Mouse (Mus musculus) megakaryocyte progenitor cell, adult 5-6 weeks (primary cell): Measurements from ENCODE around the gene Npw. TPM values are rescaled to one million over a fixed set of nuclear protein-coding genes. Genes with fewer than 3 reads are reported as not detected.

Experiments used
- ATAC-seq: replicated peaks from 2 replicates; pipeline ENCODE4 v1.8.0; 2016; ENCODE audit warnings: mild to moderate bottlenecking, moderate TSS enrichment, inconsistent platforms; ENCODE audit not compliant: poor library complexity
- total RNA-seq, 2 experiments: library from RNA; stranded (forward) in 1 of 2; stranded (reverse) in 1 of 2; fragments of 157-497, 149-512 nt in 1 of 2; fragments of 200-1000 nt in 1 of 2; gene quantifications; 2 replicates each; pipeline versions ENCODE4 v1.2.3 to v1.2.4; 2015 to 2017

The Npw gene
- not detected in 2 replicates for total RNA-seq (2015)
- not detected in 2 replicates for total RNA-seq (2017)

DNA sequence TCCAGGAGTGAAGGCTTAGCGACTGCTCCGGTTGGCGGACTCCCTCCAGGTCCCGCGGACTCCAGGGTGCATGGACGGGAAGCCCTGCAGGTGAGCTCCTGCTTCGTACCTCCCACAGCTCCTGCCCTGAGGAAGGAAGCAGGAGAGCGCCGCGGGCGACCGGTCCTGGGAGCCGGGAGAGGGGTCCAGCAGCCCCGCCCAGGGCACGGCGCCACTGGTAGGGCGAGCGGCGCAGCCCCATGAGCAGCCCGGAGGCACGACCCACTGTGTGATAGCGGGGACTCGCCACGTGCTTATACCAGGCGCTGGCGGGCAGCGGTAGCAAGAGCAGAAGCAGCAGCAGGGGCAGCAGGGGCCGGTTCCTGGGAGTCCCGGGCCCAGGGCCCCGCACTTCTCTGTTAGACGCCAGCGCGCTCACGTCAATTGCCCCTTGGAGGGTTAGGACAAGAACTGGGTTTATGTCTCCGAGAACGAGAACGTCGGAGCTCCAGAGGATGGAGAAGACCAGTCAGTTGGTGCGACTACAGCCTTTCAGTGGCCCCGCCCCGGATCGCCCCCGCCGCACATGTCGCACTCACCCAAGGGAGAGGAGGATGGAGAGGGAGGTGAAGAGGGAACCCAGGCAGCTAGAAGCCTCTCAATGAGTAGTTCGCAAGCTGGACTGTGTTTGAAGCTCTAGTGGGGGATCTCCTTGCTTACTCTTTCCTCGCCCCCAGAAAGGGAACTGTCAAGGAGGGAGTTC, at the start of gene Npw:
Npw (minus strand) TSS at position 441 of the 742 bp plus-strand sequence.
- peak; percentile 78 for ATAC-seq

DNA sequence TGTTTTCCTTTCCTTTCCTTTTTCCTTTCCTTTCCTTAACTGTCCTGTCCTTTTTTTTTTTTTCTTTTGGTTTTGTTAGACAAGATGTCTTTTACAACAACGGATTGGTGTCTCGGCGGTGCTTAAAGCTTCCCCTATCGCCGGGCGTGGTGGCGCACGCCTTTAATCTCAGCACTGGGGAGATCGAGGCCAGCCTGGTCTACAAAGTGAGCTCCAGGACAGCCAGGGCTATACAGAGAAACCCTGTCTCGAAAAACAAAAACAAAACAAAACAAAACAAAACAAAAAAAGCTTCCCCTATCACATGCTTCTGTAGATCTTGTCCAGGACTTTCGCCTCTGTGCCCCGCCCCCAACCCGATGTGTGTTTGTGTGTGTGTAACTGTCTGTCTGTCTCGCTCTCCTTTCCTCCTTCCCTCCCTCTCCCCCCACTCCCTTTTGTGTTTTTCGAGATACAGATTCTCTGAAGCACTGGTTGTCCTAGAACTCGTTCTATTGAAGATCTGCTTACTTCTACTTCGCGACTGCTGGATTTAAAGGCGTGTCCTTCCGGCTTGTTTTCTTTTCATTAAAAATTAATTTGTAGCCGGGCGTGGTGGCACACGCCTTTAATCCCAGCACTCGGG, 49.7 kb upstream of the Npw start:
- ATAC-seq = peak; percentile 13

DNA sequence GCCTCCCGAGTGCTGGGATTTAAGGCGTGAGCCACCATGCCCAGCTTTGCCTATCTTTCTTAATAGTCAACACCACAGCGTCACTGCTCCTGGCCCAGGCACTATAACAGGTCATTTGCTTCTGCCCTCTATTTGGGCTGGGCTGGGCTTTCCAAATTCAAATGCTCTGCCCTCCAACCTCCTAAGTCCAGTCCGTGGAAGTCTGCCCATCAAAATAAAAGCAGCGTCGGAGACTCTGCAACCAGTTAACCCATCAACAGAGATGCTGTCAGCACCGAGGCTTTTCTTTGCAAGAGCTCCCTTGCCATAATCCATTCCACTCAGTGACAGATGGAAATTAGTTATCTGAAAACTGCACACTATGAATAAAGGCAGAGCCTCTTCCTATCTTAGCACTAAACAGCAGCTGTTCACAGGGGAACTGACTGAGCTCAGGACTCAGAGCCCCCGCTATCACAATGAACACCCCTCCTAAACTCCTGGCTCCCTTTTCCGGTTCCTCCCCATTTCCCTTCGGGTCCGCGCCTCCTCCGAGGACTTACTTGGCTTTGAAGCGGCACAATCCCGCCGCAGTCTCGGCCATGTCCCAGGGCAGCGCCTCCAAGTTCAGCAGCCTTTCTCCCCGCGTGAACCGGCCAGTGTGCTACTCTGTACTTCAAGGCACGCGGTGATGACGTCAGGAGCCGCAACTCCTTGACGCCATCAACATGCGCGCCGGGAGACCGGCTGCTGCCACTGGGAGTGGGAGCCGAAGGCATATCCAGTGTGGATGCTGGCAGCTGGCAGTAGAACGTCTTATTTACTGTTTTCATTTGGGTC, 48.9 kb upstream of the Npw start, which contains the start of gene Tbl3:
Tbl3 (minus strand) TSS at position 679 of the 819 bp plus-strand sequence.
- ATAC-seq = peak; percentile 89

DNA sequence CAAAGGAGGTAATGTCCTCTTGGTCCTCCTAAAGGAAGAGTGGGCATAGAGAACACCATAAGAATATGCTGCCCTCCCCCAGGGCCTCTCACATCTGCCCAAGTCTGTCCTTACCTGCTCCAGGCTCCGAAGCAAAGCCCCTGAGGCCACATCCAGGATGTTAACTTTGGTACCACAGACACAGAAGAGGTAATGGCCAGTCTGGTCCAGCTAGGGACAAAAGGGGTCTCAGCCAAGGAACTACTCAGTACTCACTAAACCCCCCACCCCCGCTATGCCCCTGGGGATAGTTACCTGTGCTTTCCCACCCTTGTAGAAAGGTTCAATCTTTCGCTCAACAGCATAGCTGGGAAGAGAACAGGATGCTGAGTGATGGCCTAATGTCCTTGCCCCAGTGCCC, 47.6 kb upstream of the Npw start:
- no peak for ATAC-seq

DNA sequence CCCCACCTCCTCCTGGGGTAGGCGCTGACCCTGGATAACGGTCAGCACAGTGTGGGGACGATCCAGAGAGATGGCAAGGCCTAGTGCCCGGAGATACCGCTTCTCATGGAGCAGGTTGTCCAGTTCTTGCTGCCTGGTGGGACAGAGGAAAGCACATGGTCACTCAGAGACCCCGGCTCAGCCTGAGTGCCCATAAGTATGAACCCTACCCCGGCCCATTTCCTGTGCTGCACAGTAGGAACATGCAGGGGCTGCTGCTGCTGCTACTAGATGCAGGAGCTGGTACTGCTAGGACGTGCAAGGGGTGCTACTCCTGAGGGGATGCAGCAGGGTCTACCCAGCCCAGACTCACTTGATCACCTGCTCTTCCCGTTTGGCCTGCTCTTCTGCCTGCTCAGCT, 43.0 kb upstream of the Npw start:
- ATAC-seq = no peak

DNA sequence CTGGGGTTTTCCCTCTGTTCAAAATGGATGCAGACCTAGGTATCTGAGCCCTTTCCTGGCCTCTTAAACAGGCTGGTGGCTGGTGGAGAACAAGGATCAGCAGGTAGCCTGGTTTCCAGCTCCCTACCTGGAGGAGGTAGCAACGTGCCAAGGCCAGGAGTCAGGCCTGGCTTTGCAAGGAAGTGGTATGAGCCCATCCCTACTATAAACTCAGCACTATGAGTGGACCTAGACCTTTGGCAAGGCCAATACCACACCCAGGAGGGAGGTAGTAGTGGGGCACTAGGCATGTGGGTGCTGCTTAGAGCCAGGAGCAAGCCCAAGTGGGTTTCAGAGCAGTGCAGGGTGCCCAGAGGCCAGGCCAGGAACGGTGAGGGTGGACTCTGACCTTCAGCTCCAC, 41.2 kb upstream of the Npw start:
- ATAC-seq = no peak

DNA sequence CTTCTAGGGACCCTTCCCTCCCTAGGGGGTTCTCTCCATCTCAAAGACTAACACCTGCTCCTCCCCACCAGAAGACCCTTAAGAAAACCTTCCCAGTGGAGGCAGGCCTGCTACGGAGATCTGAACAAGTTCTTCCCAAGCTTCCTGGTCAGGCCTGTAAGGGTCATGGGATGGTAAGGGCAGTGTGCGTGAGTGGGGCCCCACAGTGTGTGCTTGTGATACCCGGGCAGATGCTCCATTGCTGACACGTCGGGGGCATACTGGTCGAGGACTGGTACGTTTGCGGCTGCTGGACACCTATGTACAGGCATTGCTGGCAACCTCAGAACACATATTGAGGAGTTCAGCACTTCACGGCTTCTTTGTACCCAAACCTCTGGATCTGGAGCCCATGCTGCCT, 40.5 kb upstream of the Npw start:
- ATAC-seq = no peak

DNA sequence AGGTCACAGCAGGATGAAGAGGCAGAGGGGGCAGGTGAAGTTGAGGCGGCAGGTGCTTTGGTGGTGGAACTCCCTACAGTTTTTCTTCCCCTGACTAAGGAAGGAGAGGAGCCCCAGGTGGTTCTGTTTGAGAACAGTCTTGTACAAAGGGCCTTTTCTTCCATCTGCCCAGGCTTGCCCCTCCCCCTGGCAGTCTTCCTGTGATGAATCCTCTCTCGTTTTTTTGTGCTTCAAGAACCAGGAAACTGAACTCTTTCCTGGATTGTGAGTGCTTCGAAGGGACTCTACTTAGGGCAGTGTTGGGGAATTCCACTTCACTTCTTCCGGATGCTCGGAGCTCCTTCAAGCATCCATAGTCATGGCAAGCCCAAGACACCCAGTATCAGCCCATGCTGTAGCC, 39.7 kb upstream of the Npw start:
- no peak for ATAC-seq

DNA sequence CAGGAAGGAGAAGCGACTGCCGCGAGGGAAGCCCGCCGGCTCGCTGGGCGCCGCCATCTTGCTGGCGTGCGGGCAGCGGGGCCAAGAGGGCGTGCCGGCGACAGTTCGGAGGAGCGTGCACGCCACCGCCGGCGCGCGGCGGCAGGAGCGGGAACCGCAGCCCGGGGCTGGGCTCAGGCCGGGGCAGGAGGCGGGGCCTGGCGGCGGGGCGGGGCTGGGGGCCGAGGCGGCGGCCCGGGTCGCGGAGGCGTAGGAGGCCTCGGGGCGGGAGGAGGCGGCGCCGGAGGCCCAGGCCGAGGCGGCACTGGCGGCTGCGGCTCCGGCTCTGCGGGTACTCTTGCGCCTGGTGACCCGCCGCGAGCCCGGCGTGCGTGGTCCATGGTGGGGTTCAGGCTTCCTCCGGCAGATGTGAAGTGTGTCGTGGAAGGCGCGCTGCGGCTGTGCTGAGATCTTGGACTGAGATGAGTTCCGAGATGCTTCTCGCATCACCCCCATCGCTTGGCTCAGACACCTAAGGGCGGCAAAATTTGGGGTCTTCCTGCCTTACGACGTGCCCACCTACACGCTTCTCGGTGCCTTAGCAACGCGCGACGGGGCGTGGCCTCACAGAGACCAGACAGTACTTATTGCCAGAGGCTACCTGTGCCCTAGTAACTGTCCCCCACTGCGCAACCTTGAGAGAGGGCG, 37.9 kb upstream of the Npw start, which contains the start of the genes Gfer and Noxo1:
Gfer (minus strand) TSS at position 146 of the 687 bp plus-strand sequence.
Noxo1 (plus strand) TSS at position 224 of the 687 bp plus-strand sequence.
- ATAC-seq = peak; percentile 81

DNA sequence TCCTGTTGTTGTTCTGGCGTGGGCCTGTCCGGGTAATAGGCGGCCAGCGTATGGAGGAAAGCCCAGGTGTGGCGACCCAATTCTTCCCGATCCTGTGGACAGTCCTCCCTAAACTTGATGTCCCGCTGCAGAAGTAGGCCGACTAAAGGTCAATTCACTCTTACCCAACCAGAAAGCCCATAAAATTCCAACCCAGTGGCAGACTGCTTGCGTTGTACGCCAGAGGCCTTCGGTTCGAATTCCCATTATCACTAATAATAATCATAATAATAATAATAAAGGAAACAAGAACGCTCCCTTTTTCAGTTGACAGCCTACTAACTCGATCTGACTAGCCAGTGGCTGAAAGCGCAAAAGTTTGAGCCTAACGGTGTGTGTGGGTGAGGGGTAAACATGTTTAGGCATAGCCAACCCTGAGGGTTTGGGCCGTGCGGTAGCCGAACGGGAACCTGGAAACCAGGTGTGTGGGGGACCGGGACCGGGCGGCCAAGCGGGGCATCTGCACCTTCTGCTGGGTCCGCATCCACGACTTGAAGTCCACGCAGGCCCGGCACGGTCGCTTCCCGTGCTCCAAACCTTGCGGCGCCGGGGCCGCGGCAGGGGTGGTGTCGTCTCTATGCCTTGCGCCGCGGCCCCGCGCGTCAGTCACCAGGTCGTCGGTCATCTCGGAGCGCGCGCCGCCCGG, 37.2 kb upstream of the Npw start:
- peak; percentile 1; the same call in 1 of the 2 replicates for ATAC-seq

DNA sequence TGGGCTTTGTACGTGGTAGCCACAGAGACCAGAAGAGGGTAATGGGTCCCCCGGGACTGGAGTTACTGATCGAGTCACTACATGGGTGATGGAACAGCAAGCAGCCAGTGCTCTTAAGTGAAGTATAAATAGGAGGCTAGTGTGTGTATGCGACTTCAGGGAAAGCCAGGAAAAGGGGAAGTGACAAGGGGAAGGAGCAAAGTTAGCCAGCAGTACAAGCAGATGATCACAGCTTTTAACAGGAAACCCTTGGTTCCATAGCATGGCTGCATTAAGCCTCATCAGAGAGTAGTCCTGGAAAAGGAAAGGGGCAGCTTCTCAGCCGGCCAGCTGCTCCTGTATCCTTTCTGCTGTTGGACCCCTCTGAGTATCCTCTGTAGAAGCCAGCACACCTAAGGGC, 34.1 kb upstream of the Npw start:
- ATAC-seq = no peak

DNA sequence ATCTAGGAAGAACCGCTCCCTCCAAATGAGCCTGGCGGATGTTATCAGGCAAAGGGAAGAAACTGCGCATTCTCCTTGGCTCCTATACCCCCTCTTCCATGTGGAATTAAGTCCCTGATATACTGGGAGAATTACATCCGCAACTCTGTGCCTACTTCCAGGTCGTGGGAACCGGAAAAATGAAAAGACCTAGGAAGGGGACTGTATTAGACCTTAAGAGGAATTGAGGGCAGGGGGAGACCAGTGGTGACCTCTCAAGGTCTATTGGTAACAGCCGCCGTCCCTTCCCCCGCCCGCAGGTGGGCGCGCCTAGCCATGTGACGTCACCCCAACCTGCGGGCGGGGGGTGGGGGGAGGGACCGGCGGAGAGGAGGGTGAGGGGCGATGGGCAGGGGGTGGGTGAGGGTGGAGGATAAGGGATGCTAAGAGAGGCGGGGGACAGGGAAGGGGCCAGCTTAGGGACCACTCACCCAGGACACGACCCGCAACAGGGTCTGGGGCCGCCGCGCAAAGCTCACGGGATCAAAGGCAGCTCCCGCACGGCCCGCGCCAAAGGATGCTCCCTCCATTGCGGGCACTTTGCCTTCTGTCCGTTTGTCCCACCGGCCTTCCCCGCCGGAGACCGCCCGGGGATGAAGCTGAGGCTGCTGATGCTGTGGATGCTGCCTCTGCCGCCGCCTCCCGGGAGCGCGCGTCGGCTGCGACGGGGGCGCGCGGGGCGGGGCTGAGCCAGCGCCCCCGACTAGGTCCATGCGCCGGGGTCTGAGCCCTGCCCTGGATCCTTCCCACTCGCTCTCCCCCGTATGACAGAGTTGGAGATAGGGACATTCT, 31.2 kb upstream of the Npw start, which contains the start of gene Syngr3:
Syngr3 (minus strand) TSS at position 705 of the 831 bp plus-strand sequence.
- no peak for ATAC-seq

DNA sequence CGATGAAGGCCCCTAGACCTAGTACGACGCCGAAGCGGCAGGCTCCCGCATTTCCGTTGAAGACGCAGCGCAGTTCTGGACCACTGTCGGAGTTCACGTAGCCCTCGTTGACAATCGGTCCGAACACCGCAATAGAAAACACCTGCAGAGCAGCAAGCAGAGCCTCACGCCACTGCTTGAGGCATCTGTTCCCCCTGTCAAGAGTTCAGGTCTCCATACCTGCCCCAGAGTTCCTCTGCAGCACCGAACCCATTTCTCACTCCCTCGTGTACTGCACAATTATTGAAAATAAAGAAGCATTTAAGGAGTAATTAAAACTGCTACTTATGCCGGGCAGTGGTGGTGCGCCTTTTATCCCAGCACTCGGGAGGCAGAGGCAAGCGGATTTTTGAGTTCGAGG, 29.3 kb upstream of the Npw start:
- ATAC-seq = no peak

DNA sequence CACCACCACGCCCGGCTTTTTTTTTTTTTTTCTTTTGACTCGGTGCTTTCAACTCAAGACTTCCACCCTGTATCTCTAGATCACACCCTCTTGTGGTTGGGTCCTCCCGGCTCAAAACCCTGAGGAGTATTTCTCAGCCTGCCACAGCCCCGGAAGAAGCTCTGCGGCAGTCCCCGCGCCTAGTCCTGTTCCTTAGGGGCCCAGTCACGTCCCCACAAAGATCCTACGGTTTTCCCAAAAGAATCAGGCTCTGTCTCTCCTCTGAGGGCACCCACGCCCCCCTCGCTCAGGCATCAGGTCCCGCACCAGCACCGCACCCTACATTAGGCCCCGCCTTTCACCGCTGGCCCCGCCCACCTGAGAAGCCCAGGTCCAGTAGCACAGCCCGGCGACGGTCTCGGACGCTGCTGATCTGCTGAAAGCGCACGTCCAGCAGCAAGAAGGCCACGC, 28.9 kb upstream of the Npw start:
- peak; percentile 78 for ATAC-seq

DNA sequence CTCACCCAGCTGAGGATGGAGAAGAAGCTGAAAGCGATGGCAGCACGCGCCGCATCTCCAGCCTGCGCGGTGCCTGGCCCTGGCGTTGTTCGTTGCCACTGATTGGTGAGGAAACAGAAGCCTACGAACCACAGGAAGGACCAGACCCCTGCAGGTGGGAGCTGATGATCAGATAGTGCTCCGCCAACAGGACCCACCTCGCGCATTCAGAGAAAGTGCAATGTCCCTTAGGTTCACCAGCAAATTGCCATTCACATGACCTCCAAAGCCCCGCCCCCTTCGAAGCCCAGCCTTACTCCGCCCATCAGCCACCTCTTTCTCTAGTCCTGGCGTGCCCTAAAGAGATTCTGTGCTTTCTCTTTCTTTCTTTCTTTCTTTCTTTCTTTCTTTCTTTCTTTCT, 28.3 kb upstream of the Npw start:
- peak; percentile 60 for ATAC-seq

DNA sequence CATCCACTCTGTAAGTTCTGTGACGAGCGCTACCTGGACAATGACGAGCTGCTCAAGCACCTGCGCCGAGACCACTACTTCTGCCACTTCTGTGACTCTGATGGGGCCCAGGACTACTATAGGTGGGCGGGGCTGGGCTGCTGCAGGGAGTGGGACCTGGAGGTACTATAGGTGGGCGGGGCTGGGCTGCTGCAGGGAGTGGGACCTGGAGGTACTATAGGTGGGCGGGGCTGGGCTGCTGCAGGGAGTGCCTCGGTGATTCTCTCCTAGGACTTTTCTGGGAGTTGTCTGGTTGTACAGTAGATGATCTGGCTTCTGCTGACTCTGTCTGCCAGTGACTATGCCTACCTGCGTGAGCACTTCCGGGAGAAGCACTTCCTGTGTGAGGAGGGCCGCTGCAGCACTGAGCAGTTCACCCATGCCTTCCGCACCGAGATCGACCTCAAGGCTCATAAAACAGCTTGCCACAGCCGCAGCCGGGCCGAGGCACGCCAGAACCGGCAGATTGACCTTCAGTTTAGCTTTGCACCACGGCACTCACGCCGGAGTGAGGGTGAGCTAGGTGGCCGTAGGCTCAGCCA, 19.3 kb upstream of the Npw start:
- no peak for ATAC-seq

DNA sequence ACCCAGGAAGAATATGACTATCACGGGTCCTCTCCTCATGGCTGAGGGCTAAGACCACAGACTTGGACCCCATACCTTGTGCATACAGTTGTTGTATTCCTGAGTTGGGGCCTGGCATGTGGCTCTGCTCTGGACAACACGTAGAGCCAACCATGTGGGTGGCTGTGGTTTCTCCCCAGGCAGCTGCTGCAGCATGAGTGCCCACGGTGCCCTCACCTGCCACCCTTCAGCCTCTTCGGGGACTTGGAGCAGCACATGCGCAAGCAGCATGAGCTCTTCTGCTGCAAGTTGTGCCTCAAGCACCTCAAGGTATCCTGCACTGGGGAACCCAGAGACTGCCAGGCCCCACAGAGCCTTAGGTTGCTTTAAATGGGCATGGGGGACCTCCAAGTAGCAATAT, 18.6 kb upstream of the Npw start:
- no peak for ATAC-seq

DNA sequence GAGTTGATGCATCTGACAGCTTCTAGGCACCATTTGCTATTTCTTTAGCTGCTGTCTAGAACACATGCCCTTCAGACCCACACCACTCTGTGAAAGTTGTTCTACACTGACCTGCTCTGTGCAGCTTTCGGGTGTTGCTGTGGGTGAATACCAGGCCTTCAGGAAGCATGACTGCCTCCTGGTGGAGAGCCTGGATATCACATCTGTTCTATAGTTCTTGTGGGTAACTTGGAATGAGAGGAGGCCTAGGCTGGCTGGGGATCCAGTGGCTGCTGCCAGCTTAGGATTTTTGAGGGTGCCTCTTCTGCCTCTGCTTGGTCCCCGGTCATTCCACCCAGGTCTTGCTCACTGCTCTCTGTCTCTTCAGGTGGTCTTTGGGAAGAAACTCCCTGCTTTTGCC, 17.9 kb upstream of the Npw start:
- peak; percentile 86 for ATAC-seq

DNA sequence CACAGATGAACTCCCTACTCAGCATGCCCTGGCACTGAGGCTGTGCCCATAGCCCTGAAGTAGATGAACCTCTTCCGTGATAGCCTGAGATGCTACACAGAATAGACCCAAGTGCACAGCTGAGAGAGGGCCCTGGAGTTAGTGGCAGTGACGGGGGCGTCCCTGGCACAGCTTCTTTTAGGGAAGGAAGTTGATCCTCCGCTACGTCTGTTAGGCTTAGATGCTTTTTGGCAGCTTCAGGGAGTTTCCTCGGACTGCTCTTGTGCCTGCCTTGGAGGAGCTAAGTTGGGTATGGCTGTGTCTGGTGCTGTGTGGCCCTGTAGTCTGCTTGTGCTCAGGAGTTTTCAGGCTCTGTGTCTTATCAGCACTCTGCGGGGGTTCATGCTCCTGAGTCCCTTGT, 16.0 kb upstream of the Npw start:
- ATAC-seq = no peak
